29 mouse cellular contexts compared by ENCODE assay signal in the genomic region with DNA sequence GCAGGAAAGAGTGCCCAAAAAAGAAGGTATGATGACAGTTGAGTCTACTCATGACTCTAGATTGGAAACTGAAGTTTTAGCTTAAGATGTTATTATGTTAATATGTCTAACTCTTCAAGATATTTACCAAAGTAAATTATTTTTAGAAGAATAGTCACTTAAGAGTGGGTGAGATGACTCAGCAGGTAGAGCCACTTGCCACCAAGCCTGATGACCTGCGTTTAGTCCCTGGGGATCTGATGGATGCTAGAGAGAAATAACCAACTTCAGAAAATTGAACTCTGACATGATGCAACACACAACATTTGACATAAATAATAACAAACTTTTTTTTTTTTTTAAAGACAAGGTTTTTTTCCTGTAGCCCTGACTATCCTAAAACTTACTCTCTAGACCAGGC. TPM values are rescaled to one million over a fixed set of nuclear protein-coding genes. Genes with fewer than 3 reads are reported as not detected.
DNase-seq lines count a peak whose midpoint lies in the region; ATAC-seq lines count a peak whose summit lies in the region.
"Had no signal": no experiment of that assay in that cellular context is flagged by ENCODE, and none has a peak within 500 bp of the region (broad histone marks: within the 10 kb centered on the region; RNA-seq: fewer than 3 reads in every experiment).

No protein-coding gene starts in this region.

- peaks cover 76% of the 10 kb centered on the region for H3K36me3 ChIP-seq in heart, embryonic 12.5 days
- H3K36me3 ChIP-seq in heart, embryonic 10.5 days = peaks cover 89% of the 10 kb centered on the region
- peaks cover 82% of the 10 kb centered on the region for H3K36me3 ChIP-seq in liver, embryonic 13.5 days

- WGBS in heart, embryonic 12.5 days = 79% methylated on average over 1 of the region's 1 CpGs
- 79% methylated on average over 1 of the region's 1 CpGs for WGBS in heart, embryonic 10.5 days
- WGBS in liver, embryonic 13.5 days (ENCODE audit: insufficient replicate concordance) = 74% methylated on average over 1 of the region's 1 CpGs

- H3K9ac ChIP-seq in heart, embryonic 12.5 days = no peak overlapping the region
- H3K9ac ChIP-seq in liver, embryonic 13.5 days = no peak overlapping the region
- H3K9ac ChIP-seq: embryonic facial prominence, embryonic 13.5 days; hindbrain, embryonic 12.5 days; limb, embryonic 12.5 days; midbrain, embryonic 13.5 days; neural tube, embryonic 13.5 days had no signal

- H3K4me3 ChIP-seq in heart, embryonic 12.5 days = no peak overlapping the region
- no peak overlapping the region for H3K4me3 ChIP-seq in heart, embryonic 10.5 days
- no peak overlapping the region for H3K4me3 ChIP-seq in liver, embryonic 13.5 days (replicated peaks)
- H3K4me3 ChIP-seq: embryonic facial prominence, embryonic 13.5 days; erythroblast, embryonic 14.5 days; hindbrain, embryonic 12.5 days; limb, embryonic 12.5 days; midbrain, embryonic 13.5 days; neural tube, embryonic 13.5 days had no signal

- H3K27me3 ChIP-seq in heart, embryonic 12.5 days (replicated peaks) = no peaks in the 10 kb centered on the region
- no peaks in the 10 kb centered on the region for H3K27me3 ChIP-seq in heart, embryonic 10.5 days (ENCODE audit: insufficient read depth, poor library complexity, severe bottlenecking)
- no peaks in the 10 kb centered on the region for H3K27me3 ChIP-seq in liver, embryonic 13.5 days
- H3K27me3 ChIP-seq: embryonic facial prominence, embryonic 13.5 days; hindbrain, embryonic 12.5 days; limb, embryonic 12.5 days; midbrain, embryonic 13.5 days; neural tube, embryonic 13.5 days had no signal

- DNase-seq in heart, embryonic 10.5 days (ENCODE audit: low spot score) = no peak
- peak; percentile 36 for DNase-seq in c-Kit-negative CD71-positive TER-119-positive erythroid progenitor cells, embryonic 14.5 days (ENCODE audit: low read depth, low spot score)
- peak; percentile 22 for DNase-seq in liver, embryonic 13.5 days
- no peak for DNase-seq in lung, adult 18-20 months
- no peak for DNase-seq in kidney, postnatal 14 days
- DNase-seq in layer of hippocampus, adult 9-10 months (ENCODE audit: low spot score) = no peak
- DNase-seq: adrenal gland, postnatal 25 days; cerebellum, adult 18-20 months; cerebellum, postnatal 10 days; heart, postnatal 10 days; lung, adult 2 months; lung, postnatal 10 days; right cerebral cortex, postnatal 4 days; thymus, adult 18-20 months; thymus, postnatal 36 days had no signal

- H3K4me1 ChIP-seq in heart, embryonic 12.5 days (replicated peaks) = peaks cover 22% of the 10 kb centered on the region
- peaks cover 11% of the 10 kb centered on the region; the same call in 1 of the 2 replicates for H3K4me1 ChIP-seq in heart, embryonic 10.5 days
- H3K4me1 ChIP-seq in liver, embryonic 13.5 days (replicated peaks) = peaks cover 64% of the 10 kb centered on the region
- H3K4me1 ChIP-seq: embryonic facial prominence, embryonic 13.5 days; hindbrain, embryonic 12.5 days; midbrain, embryonic 13.5 days; neural tube, embryonic 13.5 days had no signal

- 0 out of 2 replicates have a peak overlapping the region, but pooled peaks have one; percentile 43 for H3K27ac ChIP-seq in heart, embryonic 12.5 days (ENCODE audit: poor library complexity, severe bottlenecking)
- H3K27ac ChIP-seq in heart, embryonic 10.5 days = no peak overlapping the region
- H3K27ac ChIP-seq in liver, embryonic 13.5 days = peak overlapping the region; percentile 95
- H3K27ac ChIP-seq: embryonic facial prominence, embryonic 13.5 days; hindbrain, embryonic 12.5 days; hindbrain, postnatal 0 days; kidney, postnatal 0 days; limb, embryonic 12.5 days; macrophage; midbrain, embryonic 13.5 days; neural tube, embryonic 13.5 days; stomach, postnatal 0 days had no signal

- no peaks in the 10 kb centered on the region for H3K9me3 ChIP-seq in heart, embryonic 12.5 days (replicated peaks)
- H3K9me3 ChIP-seq in heart, embryonic 10.5 days = no peaks in the 10 kb centered on the region
- no peaks in the 10 kb centered on the region for H3K9me3 ChIP-seq in liver, embryonic 13.5 days (replicated peaks)
- H3K9me3 ChIP-seq: embryonic facial prominence, embryonic 13.5 days; hindbrain, embryonic 12.5 days; limb, embryonic 12.5 days; midbrain, embryonic 13.5 days; neural tube, embryonic 13.5 days had no signal

- no peak overlapping the region for H3K4me2 ChIP-seq in heart, embryonic 12.5 days
- H3K4me2 ChIP-seq in liver, embryonic 13.5 days = no peak overlapping the region
- H3K4me2 ChIP-seq: embryonic facial prominence, embryonic 13.5 days; hindbrain, embryonic 12.5 days; limb, embryonic 12.5 days; midbrain, embryonic 13.5 days; neural tube, embryonic 13.5 days had no signal

- no peak for ATAC-seq in heart, embryonic 12.5 days (ENCODE audit: insufficient number of reproducible peaks, low FRiP score)
- no peak for ATAC-seq in liver, embryonic 13.5 days (ENCODE audit: low read depth)
- ATAC-seq: CD4-positive, CD25-positive, alpha-beta regulatory T cell, adult 4 months; forebrain, embryonic 16.5 days; hindbrain, postnatal 0 days; intestine, embryonic 16.5 days; midbrain, embryonic 13.5 days had no signal

RNA-seq across cellular contexts. Expression of gene Ociad1, which starts 17.8 kb away (rescaled TPM):
- polyA plus RNA-seq in heart, embryonic 12.5 days (2016; fragmentation: Nextera tagmentation; extraction: Ambion mirVana) = 212 and 230 TPM in 2 replicates
- 169 and 198 TPM in 2 replicates for polyA plus RNA-seq in heart, embryonic 10.5 days (2016; fragmentation: Nextera tagmentation; extraction: Ambion mirVana)
- polyA plus RNA-seq in liver, embryonic 13.5 days (2015; fragmentation: Nextera tagmentation; extraction: Ambion mirVana) = 144 and 158 TPM in 2 replicates

RNA-seq across cellular contexts. Expression of gene Ociad2, which starts 30.4 kb away (rescaled TPM):
- 27.5 and 29.0 TPM in 2 replicates for polyA plus RNA-seq in heart, embryonic 12.5 days (2016; fragmentation: Nextera tagmentation; extraction: Ambion mirVana)
- 21.0 and 23.1 TPM in 2 replicates for polyA plus RNA-seq in heart, embryonic 10.5 days (2016; fragmentation: Nextera tagmentation; extraction: Ambion mirVana)
- 5.3 and 6.0 TPM in 2 replicates for polyA plus RNA-seq in liver, embryonic 13.5 days (2015; fragmentation: Nextera tagmentation; extraction: Ambion mirVana)
- polyA plus RNA-seq: erythroblast, embryonic 14.5 days had no signal

RNA-seq across cellular contexts. Expression of gene Fryl, which starts 54.0 kb away (rescaled TPM):
- polyA plus RNA-seq in heart, embryonic 12.5 days (2016; fragmentation: Nextera tagmentation; extraction: Ambion mirVana) = 38.7 and 40.2 TPM in 2 replicates
- 27.7 and 32.6 TPM in 2 replicates for polyA plus RNA-seq in heart, embryonic 10.5 days (2016; fragmentation: Nextera tagmentation; extraction: Ambion mirVana)
- 44.2 and 44.5 TPM in 2 replicates for polyA plus RNA-seq in liver, embryonic 13.5 days (2015; fragmentation: Nextera tagmentation; extraction: Ambion mirVana)

Comparison
In these comparisons a context has a peak if more than half of its experiments do, and no peak if none do; other contexts are left out.
1. DNase-seq: peak in c-Kit-negative CD71-positive TER-119-positive erythroid progenitor cells, embryonic 14.5 days (single experiment) and liver, embryonic 13.5 days (single experiment); none in heart, embryonic 10.5 days (single experiment), lung, adult 18-20 months (0 of 2), kidney, postnatal 14 days (single experiment) and layer of hippocampus, adult 9-10 months (single experiment).